In the genomic region with DNA sequence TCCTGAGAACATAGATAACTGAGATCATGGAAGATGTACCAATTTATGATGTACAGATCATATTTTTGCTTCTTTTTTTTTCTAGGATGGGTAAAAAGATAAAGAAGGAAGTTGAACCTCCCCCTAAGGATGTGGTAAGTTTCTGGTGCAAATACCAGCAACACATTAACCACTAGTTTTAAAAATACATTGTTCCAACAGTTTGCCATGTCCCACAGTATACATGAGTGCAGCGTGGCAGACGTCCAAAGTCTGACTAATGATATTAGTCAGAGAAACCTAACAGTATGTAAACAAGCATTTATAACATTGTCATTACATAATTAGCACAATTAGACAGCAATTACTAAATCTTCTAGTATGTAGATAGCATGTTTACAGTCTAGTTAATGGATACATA, we compare ENCODE assay signal across 19 mouse cellular contexts. TPM values are rescaled to one million over a fixed set of nuclear protein-coding genes. Genes with fewer than 3 reads are reported as not detected.
DNase-seq lines count a peak whose midpoint lies in the region; ATAC-seq and TF ChIP-seq lines count a peak whose summit lies in the region.
"Had no signal": no experiment of that assay in that cellular context is flagged by ENCODE, and none has a peak within 500 bp of the region (broad histone marks: within the 10 kb centered on the region; RNA-seq: fewer than 3 reads in every experiment).

No protein-coding gene starts in this region.

- no peak for TF ChIP-seq RAD21 in MEL (IDR thresholded peaks at IDR 0.05; ENCODE audit: low read depth, low read length)

- TF ChIP-seq CTCF in kidney, adult 2 months (conservative IDR thresholded peaks at IDR 0.05; ENCODE audit: insufficient read depth, insufficient read length, low read depth, low read length), result no peak
- no peak for TF ChIP-seq CTCF in MEL (IDR thresholded peaks at IDR 0.05 in 2 of 3, conservative IDR thresholded peaks at IDR 0.05 in 1 of 3; ENCODE audit: control insufficient read depth in 1 of 3, insufficient read depth in 1 of 3, low read depth in 2 of 3, low read length in 3 of 3, poor library complexity in 1 of 3, severe bottlenecking in 1 of 3)

- H3K9ac ChIP-seq in MEL (ENCODE audit: control insufficient read depth, low read depth, low read length, poor library complexity, severe bottlenecking), result no peak overlapping the region
- H3K9ac ChIP-seq: hindbrain, embryonic 15.5 days; intestine, embryonic 15.5 days; limb, embryonic 15.5 days; liver, embryonic 15.5 days had no signal

- peak; percentile 14 for DNase-seq in kidney, adult 2 months
- DNase-seq in kidney, adult 8-10 months, result no peak
- DNase-seq in 3T3-L1 (ENCODE audit: low read depth, low spot score) (peak; percentile 53), MEL (ENCODE audit: low read depth, low spot score) (peak; percentile 17)
- peak; percentile 5 for DNase-seq in lung, postnatal 10 days
- no peak for DNase-seq in cerebellum, adult 11-12 months
- no peak for DNase-seq in right cerebral cortex, postnatal 25 days
- DNase-seq: adrenal gland, postnatal 25 days; cerebellum, adult 2 months; cerebellum, postnatal 36 days; gastrocnemius, postnatal 10 days; retina, postnatal 1 day; right cerebral cortex, postnatal 4 days had no signal

- H3K27me3 ChIP-seq in kidney, adult 2 months (replicated peaks; ENCODE audit: control insufficient read depth, insufficient read depth, low read length), result no peaks in the 10 kb centered on the region
- 0 out of 4 replicates have a peak, but pooled peaks cover 0 to 2% of the 10 kb centered on the region in 2 experiments for H3K27me3 ChIP-seq in MEL (ENCODE audit: control insufficient read depth in 1 of 2, insufficient read depth in 2 of 2, low read length in 2 of 2)
- H3K27me3 ChIP-seq: hindbrain, embryonic 15.5 days; intestine, embryonic 15.5 days; limb, embryonic 15.5 days; liver, embryonic 15.5 days had no signal

- H3K4me1 ChIP-seq in kidney, adult 2 months (ENCODE audit: control insufficient read depth, insufficient read depth, low read length), result no peaks in the 10 kb centered on the region
- no peaks in the 10 kb centered on the region for H3K4me1 ChIP-seq in MEL (ENCODE audit: control insufficient read depth in 1 of 2, insufficient read depth in 2 of 2, low read length in 2 of 2)
- H3K4me1 ChIP-seq: liver, embryonic 15.5 days had no signal

- TF ChIP-seq EP300 in MEL (IDR thresholded peaks at IDR 0.05; ENCODE audit: low read depth in 1 of 2, low read length in 2 of 2), result no peak

- H3K36me3 ChIP-seq in kidney, adult 2 months (ENCODE audit: control insufficient read depth, insufficient read depth, low read length), result no peaks in the 10 kb centered on the region
- H3K36me3 ChIP-seq in MEL (ENCODE audit: control insufficient read depth in 1 of 2, insufficient read depth in 2 of 2, low read length in 2 of 2), result no peaks in the 10 kb centered on the region
- H3K36me3 ChIP-seq: hindbrain, embryonic 15.5 days; intestine, embryonic 15.5 days; limb, embryonic 15.5 days; liver, embryonic 15.5 days had no signal

- no peaks in the 10 kb centered on the region for H3K9me3 ChIP-seq in MEL (replicated peaks; ENCODE audit: insufficient read depth, low read length)
- H3K9me3 ChIP-seq: hindbrain, embryonic 15.5 days; intestine, embryonic 15.5 days; limb, embryonic 15.5 days; liver, embryonic 15.5 days had no signal

- no peak overlapping the region for H3K4me3 ChIP-seq in kidney, adult 2 months (ENCODE audit: insufficient read depth, low read depth, low read length)
- H3K4me3 ChIP-seq in MEL (ENCODE audit: control insufficient read depth in 1 of 2, insufficient read depth in 1 of 2, low read depth in 2 of 2, low read length in 2 of 2), result no peak overlapping the region
- H3K4me3 ChIP-seq: hindbrain, embryonic 15.5 days; intestine, embryonic 15.5 days; limb, embryonic 15.5 days; liver, embryonic 15.5 days had no signal

- WGBS in kidney, adult 2 months, result 65% methylated on average over 2 of the region's 2 CpGs

- no peaks in the 10 kb centered on the region for H3K79me2 ChIP-seq in MEL (ENCODE audit: control insufficient read depth, insufficient read depth, low read length, poor library complexity)

- ATAC-seq in erythroblast, adult 5-6 weeks (replicated peaks; ENCODE audit: low FRiP score, poor library complexity, severe bottlenecking), result no peak
- ATAC-seq: activated CD4-positive, CD25-positive, alpha-beta regulatory T cell, adult 4 months; intestine, embryonic 15.5 days had no signal

- H3K27ac ChIP-seq in kidney, adult 2 months (ENCODE audit: insufficient read depth, low read depth, low read length), result no peak overlapping the region
- no peak overlapping the region for H3K27ac ChIP-seq in MEL (ENCODE audit: control insufficient read depth, low read depth, low read length)
- H3K27ac ChIP-seq: hindbrain, embryonic 15.5 days; intestine, embryonic 15.5 days; limb, embryonic 15.5 days; liver, embryonic 15.5 days had no signal

- TF ChIP-seq POLR2A in kidney, adult 2 months (IDR thresholded peaks at IDR 0.05; ENCODE audit: low read depth, low read length), result no peak
- TF ChIP-seq POLR2A in MEL (IDR thresholded peaks at IDR 0.05; ENCODE audit: control insufficient read depth in 1 of 2, insufficient read depth in 1 of 2, low read depth in 1 of 2, low read length in 2 of 2, poor library complexity in 1 of 2), result no peak

TF ChIP-seq in MEL, 35 proteins besides CTCF, POLR2A, EP300 and RAD21:
- TF ChIP-seq HCFC1 (IDR thresholded peaks at IDR 0.05; ENCODE audit: low read depth, low read length) (no peak), ZNF384 (IDR thresholded peaks at IDR 0.05; ENCODE audit: low read depth, low read length) (no peak), SIN3A (IDR thresholded peaks at IDR 0.05; ENCODE audit: low read length) (no peak), SMC3 (IDR thresholded peaks at IDR 0.05; ENCODE audit: low read depth, low read length) (no peak)

RNA-seq across cellular contexts. Expression of a gene that starts 2.6 kb away (rescaled TPM):
- polyA plus RNA-seq in kidney, adult 2 months (2012; rRNA removed), result 0.08 and 0.10 TPM in 2 replicates
- total RNA-seq in MEL (2012; rRNA removed), result 0.13 and 0.31 TPM in 2 replicates
- polyA plus RNA-seq in MEL (2012; ENCODE audit: insufficient read depth in 1 of 2, insufficient read length in 2 of 2, low read depth in 1 of 2, low replicate concordance in 2 of 2, missing spikeins in 1 of 2), result under 1 TPM in 1 of 2 experiments, not detected in 1; 0.07 TPM
- not detected in 2 replicates for total RNA-seq in erythroblast, adult 5-6 weeks (2015; ENCODE audit: low replicate concordance)
- not detected in 2 replicates for total RNA-seq in erythroblast, adult 5-6 weeks (2017; ENCODE audit: low replicate concordance)
- total RNA-seq: adrenal gland, postnatal 25 days; gastrocnemius, postnatal 10 days had no signal

Comparison
In these comparisons a context has a peak if more than half of its experiments do, and no peak if none do; other contexts are left out.
1. DNase-seq: peak in kidney, adult 2 months (single experiment), 3T3-L1 (single experiment), MEL (single experiment) and lung, postnatal 10 days (single experiment); none in kidney, adult 8-10 months (0 of 2), cerebellum, adult 11-12 months (single experiment) and right cerebral cortex, postnatal 25 days (single experiment).